Mouse (Mus musculus): ENCODE measurements around the gene B3galt1.

B3galt1 gene

DNA sequence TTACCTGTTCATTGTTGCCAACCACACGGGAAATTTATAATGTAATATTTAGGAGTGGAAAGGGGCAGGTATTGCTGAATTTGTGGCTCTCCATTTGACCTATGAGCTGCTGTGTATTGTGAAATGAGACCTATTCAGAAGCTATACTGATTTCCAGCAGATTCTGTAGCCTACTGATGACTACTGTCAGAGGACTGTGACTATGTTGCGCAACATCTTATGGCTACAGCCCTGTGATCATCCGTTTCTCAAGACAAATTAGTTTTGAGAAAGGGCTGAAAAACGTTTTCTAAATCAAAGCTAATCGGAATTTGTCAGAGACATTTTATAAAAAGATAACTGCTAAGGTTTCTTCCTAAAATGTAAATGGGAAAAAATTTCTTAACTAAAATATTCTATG, 158.6 kb downstream of the B3galt1 start:
- no peak for ATAC-seq (ENCODE audit: low TSS enrichment)

DNA sequence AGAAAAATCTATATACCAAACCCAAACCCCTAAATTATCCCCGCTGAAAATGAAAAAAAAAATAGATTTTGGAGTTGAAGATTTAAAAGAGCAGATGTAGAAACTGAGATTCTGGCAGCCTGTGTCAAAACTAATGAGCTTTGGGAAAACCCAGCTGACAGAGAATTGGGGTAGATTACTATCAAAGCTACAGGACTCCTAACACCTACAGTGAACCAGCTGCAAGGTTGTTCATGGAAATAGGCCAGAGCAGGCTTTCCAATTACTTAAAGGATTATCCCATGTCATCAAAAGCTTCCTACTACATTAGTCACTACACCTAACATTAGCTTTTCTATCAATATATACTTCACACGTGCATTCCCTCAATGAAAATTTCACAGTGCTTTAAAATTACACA, 165.1 kb downstream of the B3galt1 start:
- ATAC-seq (ENCODE audit: low TSS enrichment) = peak; percentile 47; the same call in 1 of the 2 replicates

GRCm38 (mm10) chr2:67751585-67751984, 185.9 kb downstream of the B3galt1 start:
- ATAC-seq (ENCODE audit: low TSS enrichment) = no peak

DNA sequence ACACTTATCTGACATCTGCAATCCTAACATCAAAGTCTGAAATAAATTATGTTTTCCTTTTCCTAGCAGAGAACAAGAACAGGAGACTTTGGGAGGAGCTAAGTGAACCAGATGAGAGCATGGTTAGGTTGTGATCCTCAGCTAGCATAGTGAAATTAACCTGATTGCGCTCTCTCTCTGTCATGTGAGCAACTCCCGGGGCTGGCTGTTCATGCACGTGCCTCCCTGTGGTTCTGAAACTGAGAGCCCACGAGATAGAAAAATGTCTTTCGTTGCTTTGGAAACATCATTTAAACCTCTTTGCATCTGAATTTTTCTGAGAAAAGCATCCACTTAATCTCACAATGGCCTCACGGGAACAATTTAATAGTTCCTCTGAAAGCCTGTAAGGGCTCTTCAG, 190.8 kb downstream of the B3galt1 start:
- no peak for ATAC-seq (ENCODE audit: low TSS enrichment)

GRCm38 (mm10) chr2:67787536-67787935, 221.9 kb downstream of the B3galt1 start:
- ATAC-seq (ENCODE audit: low TSS enrichment) = no peak

- ATAC-seq (ENCODE audit: low TSS enrichment) = no peak
Observed at GRCm38 (mm10) chr2:67797561-67797960, 231.9 kb downstream of the B3galt1 start.

GRCm38 (mm10) chr2:67799981-67800380, 234.3 kb downstream of the B3galt1 start:
- ATAC-seq (ENCODE audit: low TSS enrichment) = no peak

DNA sequence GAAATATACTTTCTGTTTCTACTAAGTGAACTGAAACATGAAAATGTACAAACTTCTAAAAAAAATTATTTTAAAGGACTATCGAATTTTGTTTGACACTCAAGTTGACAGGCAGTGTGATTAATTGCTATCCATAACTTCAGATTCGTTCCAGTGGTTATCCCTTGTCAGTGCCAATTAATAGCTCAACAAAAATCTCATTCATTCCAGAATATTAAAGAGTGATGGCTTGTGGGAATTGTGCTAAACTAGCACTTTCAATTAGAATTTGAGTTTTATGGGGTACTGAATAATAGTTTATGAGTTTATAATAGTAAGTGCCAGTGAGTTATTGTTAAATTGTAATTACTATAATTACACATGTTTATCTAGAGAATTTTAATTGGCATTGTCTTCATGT, 250.5 kb downstream of the B3galt1 start:
- no peak for ATAC-seq (ENCODE audit: low TSS enrichment)

DNA sequence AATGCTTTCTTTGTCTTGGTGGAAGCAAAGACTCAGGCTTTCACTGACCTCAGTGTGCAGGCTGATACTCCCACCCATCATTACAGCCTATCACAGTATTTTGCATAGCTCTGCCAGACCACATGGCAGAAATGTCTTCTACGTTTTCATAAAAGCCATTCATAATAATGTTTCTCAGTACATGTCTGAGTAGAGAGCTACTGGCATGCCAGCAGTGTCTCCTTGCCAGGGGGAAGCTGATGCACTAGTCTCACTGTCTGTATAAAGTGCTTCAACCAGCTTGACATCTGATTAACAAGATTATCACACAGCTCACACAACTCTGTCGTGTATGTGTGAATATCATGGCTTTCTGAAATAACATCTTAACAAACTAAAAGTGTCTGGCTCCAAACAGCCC, 252.3 kb downstream of the B3galt1 start:
- ATAC-seq (ENCODE audit: low TSS enrichment) = no peak

GRCm38 (mm10) chr2:67822360-67822759, 256.7 kb downstream of the B3galt1 start:
- no peak; the same call in 1 of the 2 replicates for ATAC-seq (ENCODE audit: low TSS enrichment)

GRCm38 (mm10) chr2:67827697-67828096, 262.0 kb downstream of the B3galt1 start:
- ATAC-seq (ENCODE audit: low TSS enrichment) = no peak

GRCm38 (mm10) chr2:67829055-67829915, 263.6 kb downstream of the B3galt1 start:
- ATAC-seq (ENCODE audit: low TSS enrichment) = no peak

DNA sequence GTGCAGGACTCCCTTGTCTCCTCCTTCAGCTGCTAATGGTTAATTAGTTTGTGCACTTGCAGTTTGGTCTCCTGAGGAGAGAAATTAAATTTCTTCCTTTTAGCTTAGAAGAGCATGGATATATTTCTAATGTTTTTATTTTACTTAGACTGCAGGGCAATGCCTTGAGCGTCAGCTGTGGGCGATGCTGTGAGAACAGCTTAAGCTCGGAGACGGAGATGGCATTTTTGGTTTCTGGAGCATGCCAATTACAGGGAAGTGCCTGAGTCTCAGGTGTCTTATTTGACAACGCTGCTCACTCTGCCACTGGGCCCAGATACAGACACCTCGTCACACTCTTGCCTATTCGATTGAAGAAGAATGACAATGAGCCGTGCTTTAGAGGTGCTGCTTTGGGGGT, 282.1 kb downstream of the B3galt1 start:
- ATAC-seq (ENCODE audit: low TSS enrichment) = peak; percentile 95

DNA sequence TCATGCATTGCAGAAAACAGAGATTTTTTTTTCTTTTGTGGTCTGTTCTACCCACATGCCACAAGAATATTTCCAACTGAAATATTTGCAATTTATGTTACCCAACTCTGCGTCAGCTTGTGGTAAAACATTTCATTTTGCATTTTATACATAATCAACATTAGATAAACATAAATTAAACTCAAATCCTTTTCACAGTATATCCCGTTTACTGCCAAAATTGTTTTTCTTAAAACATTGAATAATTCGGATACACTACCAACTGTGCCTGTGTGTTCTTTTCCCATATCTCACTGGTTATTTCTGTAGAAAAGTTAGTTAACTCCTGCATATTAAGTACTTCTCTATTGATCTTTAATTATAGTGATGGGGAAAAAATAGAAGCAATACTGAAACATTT, 285.1 kb downstream of the B3galt1 start:
- no peak for ATAC-seq (ENCODE audit: low TSS enrichment)

GRCm38 (mm10) chr2:67858340-67858739, 292.7 kb downstream of the B3galt1 start:
- no peak for ATAC-seq (ENCODE audit: low TSS enrichment)

- ATAC-seq (ENCODE audit: low TSS enrichment) = no peak
Observed at GRCm38 (mm10) chr2:67859004-67859403, 293.3 kb downstream of the B3galt1 start.

GRCm38 (mm10) chr2:67873368-67873767, 307.7 kb downstream of the B3galt1 start:
- ATAC-seq (ENCODE audit: low TSS enrichment) = no peak

- no peak for ATAC-seq (ENCODE audit: low TSS enrichment)
Observed at GRCm38 (mm10) chr2:67879836-67880235, 314.2 kb downstream of the B3galt1 start.

- ATAC-seq (ENCODE audit: low TSS enrichment) = peak; percentile 85
Observed at GRCm38 (mm10) chr2:67881713-67882281, 316.1 kb downstream of the B3galt1 start.

- peak; percentile 62; the same call in 1 of the 2 replicates for ATAC-seq (ENCODE audit: low TSS enrichment)
Observed at GRCm38 (mm10) chr2:67897956-67898689, 332.5 kb downstream of the B3galt1 start.

- ATAC-seq (ENCODE audit: low TSS enrichment) = peak; percentile 45
Observed at GRCm38 (mm10) chr2:67901574-67901973, 335.9 kb downstream of the B3galt1 start.

DNA sequence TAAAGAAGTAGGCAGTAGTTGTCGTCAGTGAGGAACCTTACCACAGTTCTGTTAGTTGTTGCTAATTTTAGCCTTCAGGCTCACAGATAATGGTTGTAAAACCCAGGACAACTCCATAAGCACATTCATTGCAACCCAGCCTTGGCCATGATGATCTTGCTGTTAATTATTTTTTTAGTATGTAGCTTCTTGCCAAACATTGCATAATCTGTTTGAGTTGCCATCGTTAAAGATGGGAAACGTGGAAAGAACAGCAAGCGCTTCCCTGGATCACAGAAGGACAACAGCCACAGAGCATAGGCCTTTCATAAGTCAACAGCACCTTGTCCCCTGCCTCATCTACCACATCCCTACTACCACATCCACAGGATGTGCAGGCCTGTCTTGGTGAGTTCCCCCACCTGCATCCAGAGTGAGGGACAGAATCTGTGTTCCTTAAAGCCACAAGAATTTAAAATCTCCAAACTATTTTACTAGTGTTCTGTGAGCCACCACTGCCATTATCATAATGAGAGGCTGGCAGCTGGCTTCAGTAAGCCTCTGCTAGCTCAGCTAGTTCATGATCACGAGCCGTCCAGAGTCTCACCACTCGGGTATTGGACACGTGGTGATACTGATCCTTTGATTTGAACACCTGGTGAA, 337.1 kb downstream of the B3galt1 start:
- 0 out of 2 replicates have a peak, but pooled peaks have one; percentile 18 for ATAC-seq (ENCODE audit: low TSS enrichment)
